Mouse (Mus musculus) embryonic fibroblast, embryonic 13.5 days (primary cell): ENCODE measurements around the gene Retn.

Experiments
- CTCF ChIP-seq: IDR thresholded peaks from 2 replicates; pipeline ENCODE4 v1.5.1; 2011; ENCODE audit warnings: mild to moderate bottlenecking, control low read depth, low read length, moderate library complexity, borderline replicate concordance; ENCODE audit not compliant: insufficient read depth
- POLR2A ChIP-seq: IDR thresholded peaks from 2 replicates; pipeline ENCODE4 v1.6.1; 2011; ENCODE audit warnings: low read depth, mild to moderate bottlenecking, control low read depth, low read length, moderate library complexity

DNA sequence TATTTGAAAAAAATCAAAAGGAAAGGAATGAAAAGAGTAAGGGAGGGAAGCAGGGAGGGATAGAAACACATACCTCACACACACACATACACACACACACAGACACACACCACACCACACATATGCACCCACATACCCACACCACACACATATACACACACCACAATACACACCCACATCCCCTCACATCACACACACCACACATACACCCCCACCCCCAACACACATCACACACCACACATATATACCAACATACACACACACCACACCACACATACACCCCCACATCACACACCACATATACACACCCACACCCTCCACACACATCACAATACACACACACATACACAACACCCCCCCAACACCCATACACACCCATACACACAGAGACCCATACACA is 29.0 kb downstream of the Retn start:
- TF ChIP-seq POLR2A (no peak; the same call in 1 of the 2 replicates), CTCF (no peak)
